Mouse (Mus musculus) lung, embryonic 16.5 days (tissue): ENCODE results near the gene Hist3h2a. TPM values are rescaled to one million over a fixed set of nuclear protein-coding genes. Genes with fewer than 3 reads are reported as not detected.

ENCODE experiments used
- microRNA-seq: library from miRNA; unstranded; fragments of <30 nt; microRNA quantifications from one replicate; pipeline ENCODE4, GENCODE M21; 2016
- polyA plus RNA-seq: library from polyadenylated mRNA; unstranded; fragments of >200 nt; fragmentation: Nextera tagmentation; extraction: Ambion mirVana; gene quantifications from 2 replicates; pipeline ENCODE4 v1.2.1, GENCODE M21; 2015

Gene Hist3h2a
- polyA plus RNA-seq, 1 experiment from 2014 or later: 23.3 TPM

Small RNA genes lying within 50 kb of the gene (microRNA-seq; reads per million reads assigned to microRNA genes)
- not detected for gene Gm44313

Other genes starting within 250 kb of the Hist3h2a start
- gene Olfr318, start 230.7 kb upstream of the Hist3h2a start, polyA plus RNA-seq: not detected in 2 replicates
- gene Olfr317, start 215.5 kb upstream of the Hist3h2a start, polyA plus RNA-seq: not detected in 2 replicates
- gene Olfr316, start 202.0 kb upstream of the Hist3h2a start, polyA plus RNA-seq: not detected in 2 replicates
- gene Olfr315, start 181.5 kb upstream of the Hist3h2a start, polyA plus RNA-seq: not detected in 2 replicates
- gene Olfr314, start 171.7 kb upstream of the Hist3h2a start, polyA plus RNA-seq: not detected in 2 replicates
- 11.9 and 15.8 TPM in 2 replicates for gene Fam183b, start 152.7 kb upstream of the Hist3h2a start, polyA plus RNA-seq
- gene Olfr313, start 139.7 kb upstream of the Hist3h2a start, polyA plus RNA-seq: not detected in 2 replicates
- gene Olfr312, start 125.4 kb upstream of the Hist3h2a start, polyA plus RNA-seq: 0.08 TPM in 1 of 2 replicates, not detected in the other
- gene Olfr311, start 115.4 kb upstream of the Hist3h2a start, polyA plus RNA-seq: not detected in 2 replicates
- 8.0 and 9.0 TPM in 2 replicates for gene Gm12258, start 107.5 kb upstream of the Hist3h2a start, polyA plus RNA-seq
- 6.9 and 7.1 TPM in 2 replicates for gene 2810021J22Rik, start 87.5 kb upstream of the Hist3h2a start, polyA plus RNA-seq
- 4.7 and 6.2 TPM in 2 replicates for gene Zfp39, start 50.5 kb upstream of the Hist3h2a start, polyA plus RNA-seq
- gene Btnl10, start 36.8 kb upstream of the Hist3h2a start, polyA plus RNA-seq: 0.08 and 0.38 TPM in 2 replicates
- gene Rnf187, start 15.8 kb upstream of the Hist3h2a start, polyA plus RNA-seq: 150 and 161 TPM in 2 replicates
- 24.0 and 28.3 TPM in 2 replicates for gene Hist3h2ba, start 5.8 kb upstream of the Hist3h2a start, polyA plus RNA-seq
- gene Trim17, start within 50 bp of the Hist3h2a start, polyA plus RNA-seq: 0.41 and 0.65 TPM in 2 replicates
- gene Trim11, start 23.4 kb downstream of the Hist3h2a start, polyA plus RNA-seq: 21.9 and 23.2 TPM in 2 replicates
- 1.9 and 3.0 TPM in 2 replicates for gene Obscn, start 181.7 kb downstream of the Hist3h2a start, polyA plus RNA-seq
- 4.6 and 4.8 TPM in 2 replicates for gene Iba57, start 209.1 kb downstream of the Hist3h2a start, polyA plus RNA-seq
- gene Gjc2, start 228.5 kb downstream of the Hist3h2a start, polyA plus RNA-seq: 0.31 and 0.50 TPM in 2 replicates
- gene Guk1, start 237.5 kb downstream of the Hist3h2a start, polyA plus RNA-seq: 127 and 129 TPM in 2 replicates
- 83.1 and 84.8 TPM in 2 replicates for gene Mrpl55, start 247.8 kb downstream of the Hist3h2a start, polyA plus RNA-seq